Mouse (Mus musculus): ENCODE results near the gene Hist1h2ag. TPM values are rescaled to one million over a fixed set of nuclear protein-coding genes. Genes with fewer than 3 reads are reported as not detected.
A peak's percentile ranks its signal among the peaks of the same experiment; 100 is the strongest.

Gene Hist1h2ag
- total RNA-seq, 2 experiments from 2014 or later = 7.7 to 10.8 TPM

GRCm38 (mm10) chr13:22036986-22037385 lies 5.8 kb downstream of the Hist1h2ag start:
- no peak for DNase-seq

DNA sequence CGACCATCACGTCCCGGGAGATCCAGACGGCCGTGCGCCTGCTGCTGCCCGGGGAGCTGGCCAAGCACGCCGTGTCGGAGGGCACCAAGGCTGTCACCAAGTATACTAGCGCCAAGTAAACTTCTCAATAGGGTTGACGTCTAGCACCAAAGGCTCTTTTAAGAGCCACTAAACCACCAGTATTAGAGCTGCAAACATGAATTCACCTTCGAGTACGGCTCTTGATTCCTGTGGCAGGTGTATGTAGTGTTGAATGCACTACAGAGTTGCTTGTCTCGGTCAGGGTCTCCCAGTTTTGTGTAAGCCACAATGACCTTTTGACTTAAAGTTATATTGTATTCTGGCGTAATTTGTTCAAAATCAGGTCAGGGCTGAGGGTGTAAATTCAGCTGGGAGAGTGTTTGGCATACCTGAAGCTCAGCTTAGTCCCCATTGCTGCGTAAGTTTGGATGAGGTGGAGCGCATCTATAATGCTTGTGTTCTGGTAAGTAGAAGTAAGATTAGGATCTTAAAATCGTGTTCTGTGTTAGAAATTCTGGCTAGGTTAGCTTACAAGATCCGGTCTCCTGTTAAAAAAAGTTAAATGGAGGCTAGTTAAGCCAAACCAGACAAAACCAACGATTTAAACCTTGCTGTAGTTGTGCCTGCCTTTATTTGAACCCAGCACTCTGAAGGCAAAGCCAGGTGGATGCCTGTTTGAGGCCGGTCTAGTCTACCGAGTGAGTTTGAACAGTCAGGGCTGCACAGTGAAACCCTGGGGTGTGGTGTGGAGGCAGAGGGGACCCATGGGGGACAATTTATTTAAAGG lies 6.4 kb downstream of the Hist1h2ag start:
- DNase-seq = no peak

DNA sequence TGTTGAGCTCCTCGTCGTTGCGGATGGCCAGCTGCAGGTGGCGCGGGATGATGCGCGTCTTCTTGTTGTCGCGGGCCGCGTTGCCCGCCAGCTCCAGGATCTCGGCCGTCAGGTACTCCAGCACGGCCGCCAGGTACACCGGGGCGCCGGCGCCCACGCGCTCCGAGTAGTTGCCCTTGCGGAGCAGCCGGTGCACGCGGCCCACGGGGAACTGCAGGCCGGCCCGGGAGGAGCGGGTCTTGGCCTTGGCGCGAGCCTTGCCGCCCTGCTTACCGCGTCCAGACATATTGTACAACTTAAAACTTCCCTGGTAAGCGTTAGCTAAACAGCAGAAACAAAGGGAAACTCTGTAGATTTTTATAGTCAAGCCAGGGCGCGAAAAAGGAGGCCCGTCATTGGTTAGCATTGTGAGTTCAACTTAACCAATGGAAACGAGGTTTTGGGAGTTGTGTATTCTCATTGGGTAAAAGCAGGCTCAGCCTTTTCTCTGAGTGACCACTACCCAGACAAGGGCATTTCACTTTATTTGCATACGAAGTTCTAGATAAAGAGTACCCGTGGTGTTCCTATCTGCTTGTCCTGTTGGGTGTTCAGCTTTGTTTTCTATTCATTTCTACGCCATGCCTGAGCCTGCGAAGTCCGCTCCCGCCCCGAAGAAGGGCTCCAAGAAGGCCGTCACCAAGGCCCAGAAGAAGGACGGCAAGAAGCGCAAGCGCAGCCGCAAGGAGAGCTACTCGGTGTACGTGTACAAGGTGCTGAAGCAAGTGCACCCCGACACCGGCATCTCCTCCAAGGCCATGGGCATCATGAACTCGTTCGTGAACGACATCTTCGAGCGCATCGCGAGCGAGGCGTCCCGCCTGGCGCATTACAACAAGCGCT lies 7.2 kb downstream of the Hist1h2ag start, which contains the start of the genes Hist1h2ah and Hist1h2bk:
Gene Hist1h2ah, minus strand, starts transcription at position 302 of the 882 bp plus-strand sequence.
Gene Hist1h2bk, plus strand, starts transcription at position 604 of the 882 bp plus-strand sequence.
- DNase-seq = peak; percentile 90 to 91

- no peak for DNase-seq
Measured at GRCm38 (mm10) chr13:22034443-22035266, 8.1 kb downstream of the Hist1h2ag start.

DNA sequence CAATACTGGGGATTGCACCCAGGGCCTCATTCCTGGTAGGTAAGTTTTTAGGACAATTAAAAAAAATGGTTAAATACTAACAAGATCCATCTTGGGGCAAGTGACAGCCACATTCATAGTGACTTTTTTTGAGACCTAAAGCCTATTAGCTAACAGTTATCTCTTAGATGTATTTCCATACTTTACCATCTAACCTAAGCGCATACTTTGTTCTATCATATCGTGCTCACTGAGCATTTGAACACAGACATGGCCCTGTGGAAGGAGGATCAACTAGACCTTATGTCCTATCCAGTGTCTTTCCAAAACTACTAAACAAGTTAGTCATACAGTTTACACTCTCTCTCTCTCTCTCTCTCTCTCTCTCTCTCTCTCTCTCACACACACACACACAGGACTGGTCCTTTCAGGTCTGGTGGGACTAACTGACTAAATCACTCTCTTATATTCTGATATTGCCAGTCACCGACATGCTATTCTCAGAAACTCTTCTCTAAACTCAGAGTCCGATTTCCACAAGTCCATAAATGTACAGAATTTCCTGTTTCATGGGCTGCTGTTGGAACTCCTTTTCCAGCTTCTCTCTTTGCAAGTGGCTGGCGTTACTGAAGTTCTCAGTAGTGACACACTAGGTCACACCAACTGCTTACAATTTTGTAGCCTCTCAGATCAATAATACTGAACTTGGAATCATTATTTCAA lies 8.9 kb downstream of the Hist1h2ag start:
- DNase-seq = no peak

DNA sequence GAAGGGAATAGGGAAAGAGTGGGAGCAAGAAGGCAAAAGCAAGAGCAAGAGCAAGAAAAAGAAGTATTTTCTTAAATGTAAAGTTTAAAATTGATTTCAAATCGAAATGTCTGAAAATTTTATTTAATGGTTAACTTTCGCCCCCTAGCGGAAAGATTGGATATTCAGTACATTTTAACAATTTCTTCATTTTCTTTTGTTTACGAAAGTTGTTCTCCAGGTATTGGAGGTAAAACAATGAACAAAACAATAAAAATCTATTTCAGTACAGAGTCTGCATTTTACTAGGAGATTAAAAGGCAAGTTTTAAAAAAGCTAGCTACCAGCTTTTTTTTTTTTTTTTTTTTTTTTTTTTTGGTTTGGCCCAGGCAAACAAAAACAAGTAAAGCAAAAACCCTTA lies 12.3 kb downstream of the Hist1h2ag start:
- DNase-seq = peak in 1 of 2 experiments; percentile 58

GRCm38 (mm10) chr13:22029928-22030327 lies 12.8 kb downstream of the Hist1h2ag start:
- no peak for DNase-seq

DNA sequence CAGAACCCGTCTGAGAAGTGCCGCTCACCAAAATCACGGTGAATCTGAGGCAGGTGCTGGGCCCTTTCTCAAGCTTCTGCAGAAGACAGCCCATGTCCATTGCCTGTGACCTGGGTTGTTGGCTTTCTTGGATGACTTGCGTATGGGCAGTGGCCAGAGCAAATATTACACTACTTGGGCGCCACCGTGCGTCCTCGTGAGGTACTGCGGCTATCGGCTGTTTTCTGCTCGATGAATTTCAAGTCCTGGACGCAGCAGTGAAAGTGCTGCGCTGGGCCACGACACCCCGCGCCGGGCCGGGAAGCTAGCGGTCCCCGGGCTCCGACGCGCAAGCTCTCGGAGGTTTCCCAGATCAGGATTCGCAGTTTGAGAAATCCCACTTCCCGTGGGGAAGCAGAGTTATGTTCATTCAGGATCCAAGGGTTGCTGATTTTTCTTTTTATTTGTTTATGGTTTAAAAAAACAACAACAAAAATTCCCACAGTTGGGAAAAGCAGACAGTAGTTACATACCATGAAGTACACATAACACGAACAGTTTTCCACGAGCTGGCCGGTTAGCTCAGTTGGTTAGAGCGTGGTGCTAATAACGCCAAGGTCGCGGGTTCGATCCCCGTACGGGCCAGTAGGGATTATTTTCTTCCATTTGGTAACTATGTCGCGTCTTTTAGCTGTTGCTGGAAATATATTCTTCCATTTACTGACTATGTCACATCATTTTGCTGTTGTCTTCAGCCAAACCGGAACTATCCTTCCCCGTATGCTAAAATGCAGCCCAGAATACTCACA lies 13.9 kb downstream of the Hist1h2ag start:
- DNase-seq = peak; percentile 95 to 98

GRCm38 (mm10) chr13:22026058-22027031 lies 16.4 kb downstream of the Hist1h2ag start:
- DNase-seq = peak; percentile 83 to 95

DNA sequence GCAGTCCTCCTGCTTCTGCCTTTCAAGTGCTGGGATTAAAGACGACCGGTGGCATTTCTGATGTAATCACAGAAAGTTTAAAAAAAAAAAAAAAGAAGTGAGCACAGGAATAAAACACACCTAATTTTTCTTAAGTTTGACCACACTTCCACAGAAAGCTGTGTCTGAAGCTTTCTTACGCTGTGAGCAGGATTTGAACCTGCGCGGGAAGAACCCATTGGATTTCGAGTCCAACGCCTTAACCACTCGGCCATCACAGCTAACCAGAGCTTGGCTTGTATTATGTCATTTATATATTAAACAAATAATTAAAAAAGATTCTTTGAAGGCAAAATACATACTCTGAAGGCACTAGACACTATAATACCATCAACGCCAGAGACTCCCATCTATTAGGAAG lies 20.5 kb downstream of the Hist1h2ag start:
- DNase-seq = peak; percentile 89 to 96

DNA sequence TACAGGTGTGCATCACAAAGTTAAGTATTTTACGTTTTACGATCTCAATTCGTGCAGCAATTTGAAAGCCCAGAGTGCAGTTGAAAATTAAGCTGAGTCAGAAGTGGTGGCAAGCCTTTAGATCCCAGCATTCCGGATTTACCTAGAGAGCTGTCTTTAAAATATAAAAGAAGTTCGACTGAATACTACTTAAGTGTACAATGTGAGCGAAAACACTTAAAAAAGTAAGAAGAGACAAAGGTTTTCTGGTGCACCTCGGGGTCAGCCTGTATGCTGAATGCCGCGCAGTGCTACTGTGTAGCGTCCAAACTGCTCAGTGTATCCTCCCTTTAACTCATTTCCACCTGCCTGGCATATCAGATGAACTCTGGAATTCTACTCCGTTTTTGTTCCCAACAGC lies 21.2 kb downstream of the Hist1h2ag start:
- DNase-seq = peak in 1 of 2 experiments; percentile 53

- peak; percentile 83 to 93 for DNase-seq
Measured at GRCm38 (mm10) chr13:22020901-22021339, 21.8 kb downstream of the Hist1h2ag start.

- DNase-seq = peak; percentile 36 to 54
Measured at GRCm38 (mm10) chr13:22019934-22020835, 22.6 kb downstream of the Hist1h2ag start.

GRCm38 (mm10) chr13:22015479-22016450 lies 27.0 kb downstream of the Hist1h2ag start:
- DNase-seq = peak; percentile 77 to 89

DNA sequence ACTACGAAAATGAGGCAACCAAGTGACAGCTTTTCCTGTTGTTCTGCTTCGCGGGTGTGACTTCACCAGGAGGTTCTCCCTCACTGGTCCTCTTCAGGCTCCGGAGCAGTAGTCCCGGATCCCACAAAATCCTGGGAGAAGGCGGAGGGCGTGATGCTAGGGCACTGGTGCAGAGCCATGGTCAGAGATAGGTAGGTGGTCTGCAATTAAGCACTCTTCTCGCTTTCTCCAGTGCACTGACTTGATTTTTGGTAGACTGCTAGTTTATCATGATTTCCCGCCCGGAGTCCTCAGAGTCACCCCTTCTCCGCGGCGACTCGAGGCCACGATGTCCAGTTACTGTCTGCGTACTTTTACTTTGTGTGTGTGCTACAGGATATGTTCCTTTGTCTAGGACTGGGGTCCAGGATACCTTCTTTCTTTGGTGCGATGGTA lies 28.3 kb downstream of the Hist1h2ag start:
- DNase-seq = peak in 1 of 2 experiments; percentile 51

- peak in 1 of 2 experiments; percentile 32 for DNase-seq
Measured at GRCm38 (mm10) chr13:22013716-22014115, 29.0 kb downstream of the Hist1h2ag start.

DNA sequence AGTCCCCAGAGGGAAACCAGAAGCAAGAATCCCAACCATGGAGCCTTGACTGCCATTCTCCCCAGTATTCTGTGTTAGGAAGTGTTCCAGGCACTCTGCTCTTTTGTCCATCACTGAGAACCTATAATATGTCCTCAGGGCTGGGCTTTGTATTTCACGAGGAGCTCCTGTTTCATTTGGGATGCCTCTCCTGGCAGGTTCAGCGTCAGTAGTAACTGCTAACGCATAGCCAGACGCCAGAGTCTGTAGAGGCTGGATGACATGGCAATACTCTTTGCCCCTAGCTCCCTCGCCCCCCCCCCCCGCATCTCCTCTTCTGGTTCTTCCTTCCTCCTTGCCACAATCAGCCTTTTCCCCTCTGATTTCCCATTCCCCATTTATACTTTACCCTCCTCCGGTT lies 33.1 kb downstream of the Hist1h2ag start, which contains the start of gene Prss16:
Gene Prss16, minus strand, starts transcription at position 101 of the 400 bp plus-strand sequence.
- DNase-seq = no peak
